Mouse (Mus musculus): ENCODE data around the gene Gm20388. TPM values are rescaled to one million over a fixed set of nuclear protein-coding genes. Genes with fewer than 3 reads are reported as not detected.
A peak's percentile ranks its signal among the peaks of the same experiment; 100 is the strongest.

Gene Gm20388
- polyA plus RNA-seq, 1 experiment from 2014 or later, result 8.3 TPM

DNA sequence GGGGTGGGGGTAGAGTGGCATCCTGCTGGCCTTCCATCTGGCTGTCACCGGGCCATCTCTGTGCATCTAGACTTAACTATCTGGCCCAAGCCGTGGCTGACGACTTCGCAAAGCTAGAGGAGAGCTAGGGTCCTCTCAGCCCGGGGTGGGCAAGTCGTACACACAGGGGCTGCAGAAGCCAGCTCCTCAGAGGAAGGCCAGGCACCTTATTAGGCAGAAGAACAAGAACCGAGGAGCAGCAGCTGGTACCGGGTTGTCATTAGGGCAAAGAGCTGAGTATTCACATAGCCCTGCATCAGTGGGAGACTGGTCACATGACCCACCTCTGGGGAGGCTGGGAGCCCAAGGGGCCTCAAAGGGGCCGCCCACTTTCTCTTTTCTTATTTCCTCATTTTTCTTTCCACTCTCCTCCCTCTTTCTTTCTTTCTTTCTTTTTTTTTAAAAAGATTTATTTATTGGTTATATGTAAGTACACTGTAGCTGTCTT lies 1788.0 kb downstream of the Gm20388 start:
- H3K27ac ChIP-seq (ENCODE audit: low read depth), result peak overlapping the region; percentile 44; the same call in 1 of the 2 replicates
- peak overlapping the region; percentile 13; the same call in 1 of the 2 replicates for H3K4me3 ChIP-seq (ENCODE audit: low read depth, low read length)
- DNase-seq (ENCODE audit: low spot score) (peak; percentile 64), ATAC-seq (replicated peaks; ENCODE audit: low FRiP score, low TSS enrichment, low read depth) (0 out of 2 replicates have a peak, but pooled peaks have one; percentile 16)
- no peaks in the 10 kb centered on the region for H3K27me3 ChIP-seq (replicated peaks; ENCODE audit: control insufficient read depth, insufficient read depth, low read length)
- no peak overlapping the region for H3K9ac ChIP-seq (ENCODE audit: low read length)
- no peaks in the 10 kb centered on the region for H3K9me3 ChIP-seq (ENCODE audit: control insufficient read depth, low read length)
- 10% methylated on average over 9 of the region's 9 CpGs for WGBS
- H3K4me2 ChIP-seq (ENCODE audit: low read length), result peak overlapping the region; percentile 47
- H3K4me1 ChIP-seq (replicated peaks; ENCODE audit: control insufficient read depth, insufficient read depth, low read length), result peaks cover 13% of the 10 kb centered on the region
- no peaks in the 10 kb centered on the region for H3K36me3 ChIP-seq (ENCODE audit: control insufficient read depth, insufficient read depth, low read length)

DNA sequence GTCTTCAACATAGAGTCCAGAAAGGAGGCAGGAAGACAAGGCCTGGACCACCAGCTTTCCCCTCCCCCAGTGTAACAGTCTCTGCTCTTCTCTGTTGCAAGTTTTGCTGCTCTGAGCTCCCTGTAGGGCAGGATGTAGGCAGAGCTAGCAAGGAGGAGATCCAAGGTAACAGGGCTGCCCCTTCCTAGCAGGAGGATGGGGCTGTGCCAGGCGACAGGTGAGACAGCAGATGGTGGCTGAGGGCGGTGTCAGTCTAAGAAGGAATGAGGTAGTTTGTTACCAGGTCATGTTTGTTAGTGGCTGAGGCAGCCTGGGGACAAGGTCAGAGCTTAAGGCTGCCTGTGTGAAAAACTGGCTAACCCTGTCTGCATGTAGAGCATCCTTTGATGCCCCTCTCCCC lies 1789.3 kb downstream of the Gm20388 start:
- 86% methylated on average over 2 of the region's 2 CpGs for WGBS
- no peak overlapping the region for H3K4me2 ChIP-seq (ENCODE audit: low read length)
- no peak overlapping the region for H3K9ac ChIP-seq (ENCODE audit: low read length)
- H3K4me3 ChIP-seq (ENCODE audit: low read depth, low read length), result no peak overlapping the region
- H3K36me3 ChIP-seq (ENCODE audit: control insufficient read depth, insufficient read depth, low read length), result no peaks in the 10 kb centered on the region
- DNase-seq (ENCODE audit: low spot score), result no peak
- ATAC-seq (replicated peaks; ENCODE audit: low FRiP score, low TSS enrichment, low read depth), result no peak
- no peaks in the 10 kb centered on the region for H3K27me3 ChIP-seq (replicated peaks; ENCODE audit: control insufficient read depth, insufficient read depth, low read length)
- H3K4me1 ChIP-seq (replicated peaks; ENCODE audit: control insufficient read depth, insufficient read depth, low read length), result peaks cover 13% of the 10 kb centered on the region
- no peaks in the 10 kb centered on the region for H3K9me3 ChIP-seq (ENCODE audit: control insufficient read depth, low read length)
- H3K27ac ChIP-seq (ENCODE audit: low read depth), result no peak overlapping the region

DNA sequence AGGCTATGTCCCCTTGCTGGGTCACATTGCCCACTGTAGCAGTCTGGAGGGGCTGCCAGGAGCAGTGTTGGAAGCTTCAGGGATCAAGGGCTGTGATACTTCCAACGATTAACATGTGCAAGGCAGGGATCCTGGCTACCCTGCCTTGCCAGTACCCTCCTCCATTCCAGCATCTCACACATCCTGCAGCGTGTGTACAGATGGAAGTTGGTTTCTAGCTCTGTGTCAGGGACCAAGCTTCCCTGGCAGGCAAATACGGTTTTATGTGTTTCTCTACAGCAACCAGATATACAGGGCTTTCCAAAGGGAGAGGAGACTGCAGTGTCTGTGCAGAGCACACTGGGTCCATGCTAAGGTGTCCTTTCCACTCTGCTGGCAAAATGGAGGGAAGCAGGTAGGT lies 1794.5 kb downstream of the Gm20388 start:
- Histone ChIP-seq H3K4me1 (replicated peaks; ENCODE audit: control insufficient read depth, insufficient read depth, low read length) (no peaks in the 10 kb centered on the region), H3K9ac (ENCODE audit: low read length) (no peak overlapping the region), H3K4me3 (ENCODE audit: low read depth, low read length) (no peak overlapping the region), H3K9me3 (ENCODE audit: control insufficient read depth, low read length) (no peaks in the 10 kb centered on the region), H3K4me2 (ENCODE audit: low read length) (no peak overlapping the region), H3K27ac (ENCODE audit: low read depth) (no peak overlapping the region), H3K27me3 (replicated peaks; ENCODE audit: control insufficient read depth, insufficient read depth, low read length) (no peaks in the 10 kb centered on the region), H3K36me3 (ENCODE audit: control insufficient read depth, insufficient read depth, low read length) (no peaks in the 10 kb centered on the region)
- ATAC-seq (replicated peaks; ENCODE audit: low FRiP score, low TSS enrichment, low read depth) (no peak), DNase-seq (ENCODE audit: low spot score) (no peak)
- 52% methylated on average over 3 of the region's 3 CpGs for WGBS

DNA sequence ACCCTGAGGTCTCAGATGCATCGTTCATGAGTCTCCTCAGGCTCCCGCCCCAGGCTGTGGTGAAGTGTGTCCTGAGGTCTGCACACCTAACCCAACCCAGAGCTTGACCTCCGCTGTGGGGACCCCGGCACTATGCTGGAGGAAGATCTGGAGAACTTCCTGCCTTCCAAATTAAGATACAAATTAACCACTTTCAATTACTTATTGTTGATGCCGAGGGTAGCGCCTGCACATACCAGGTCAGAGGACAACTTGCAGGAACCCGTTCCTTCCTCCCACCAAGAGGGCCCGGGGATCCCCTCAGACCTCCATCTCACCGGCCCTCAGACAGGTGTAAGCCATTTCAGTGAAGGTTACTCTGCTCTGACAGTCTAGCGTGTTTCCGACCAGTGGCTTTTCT lies 1796.3 kb downstream of the Gm20388 start:
- Histone ChIP-seq H3K4me3 (ENCODE audit: low read depth, low read length) (no peak overlapping the region), H3K9me3 (ENCODE audit: control insufficient read depth, low read length) (no peaks in the 10 kb centered on the region)
- 83% methylated on average over 11 of the region's 11 CpGs for WGBS

DNA sequence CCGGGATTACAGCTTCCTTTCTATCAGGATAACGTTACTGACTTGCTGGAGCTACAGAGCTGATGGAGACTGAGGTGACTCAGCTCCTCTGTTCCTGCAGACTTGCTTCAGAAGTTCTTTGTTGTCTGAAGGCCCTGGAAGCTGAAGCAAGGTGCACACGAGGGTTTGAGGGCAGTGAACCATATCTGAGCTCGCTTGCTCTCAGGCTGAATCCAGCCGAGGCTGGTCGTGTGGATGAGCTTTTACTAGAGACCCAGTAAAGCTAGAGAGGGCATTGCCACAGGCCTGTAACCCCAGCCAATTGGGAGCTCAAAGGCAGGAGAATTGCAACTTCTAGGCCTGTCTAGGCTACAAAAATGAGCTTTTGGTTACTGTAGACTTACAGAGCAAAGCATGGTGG lies 1797.8 kb downstream of the Gm20388 start:
- H3K9me3 ChIP-seq (ENCODE audit: control insufficient read depth, low read length), result no peaks in the 10 kb centered on the region
- ATAC-seq (replicated peaks; ENCODE audit: low FRiP score, low TSS enrichment, low read depth), result no peak
- H3K9ac ChIP-seq (ENCODE audit: low read length), result no peak overlapping the region
- 68% methylated on average over 6 of the region's 6 CpGs for WGBS
- no peak overlapping the region for H3K27ac ChIP-seq (ENCODE audit: low read depth)
- no peak overlapping the region for H3K4me3 ChIP-seq (ENCODE audit: low read depth, low read length)
- H3K27me3 ChIP-seq (replicated peaks; ENCODE audit: control insufficient read depth, insufficient read depth, low read length), result no peaks in the 10 kb centered on the region
- DNase-seq (ENCODE audit: low spot score), result no peak
- H3K4me1 ChIP-seq (replicated peaks; ENCODE audit: control insufficient read depth, insufficient read depth, low read length), result no peaks in the 10 kb centered on the region
- H3K4me2 ChIP-seq (ENCODE audit: low read length), result no peak overlapping the region
- H3K36me3 ChIP-seq (ENCODE audit: control insufficient read depth, insufficient read depth, low read length), result no peaks in the 10 kb centered on the region

More for the DNA sequence above, 1796.3 kb downstream of the Gm20388 start:
- Histone ChIP-seq H3K9ac (ENCODE audit: low read length) (no peak overlapping the region), H3K36me3 (ENCODE audit: control insufficient read depth, insufficient read depth, low read length) (no peaks in the 10 kb centered on the region), H3K4me1 (replicated peaks; ENCODE audit: control insufficient read depth, insufficient read depth, low read length) (no peaks in the 10 kb centered on the region), H3K4me2 (ENCODE audit: low read length) (no peak overlapping the region), H3K27ac (ENCODE audit: low read depth) (no peak overlapping the region), H3K27me3 (replicated peaks; ENCODE audit: control insufficient read depth, insufficient read depth, low read length) (no peaks in the 10 kb centered on the region)
- ATAC-seq (replicated peaks; ENCODE audit: low FRiP score, low TSS enrichment, low read depth), result no peak
- no peak for DNase-seq (ENCODE audit: low spot score)

DNA sequence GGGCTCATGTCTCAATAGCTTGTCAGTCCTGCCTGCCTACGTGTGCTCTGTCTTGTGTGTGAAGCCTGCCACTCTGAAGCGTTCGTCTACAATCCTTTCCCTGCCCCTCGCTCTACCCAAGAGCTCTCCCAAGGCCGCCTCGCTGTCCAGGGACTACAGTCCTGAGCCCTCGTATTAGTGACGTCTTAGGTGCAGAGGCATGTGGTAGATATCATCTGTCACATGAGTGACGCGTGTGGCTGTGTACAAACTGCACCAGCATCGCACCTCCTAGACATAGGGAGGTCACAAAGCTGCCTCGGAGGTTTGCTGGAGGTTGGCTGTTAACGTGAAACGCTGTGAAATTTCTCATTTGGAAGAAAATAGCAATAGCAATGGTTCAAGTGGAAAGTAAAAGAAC lies 1806.9 kb downstream of the Gm20388 start:
- no peak overlapping the region for H3K4me3 ChIP-seq (ENCODE audit: low read depth, low read length)
- WGBS, result 49% methylated on average over 14 of the region's 14 CpGs
- H3K4me1 ChIP-seq (replicated peaks; ENCODE audit: control insufficient read depth, insufficient read depth, low read length), result 0 out of 2 replicates have a peak, but pooled peaks cover 3% of the 10 kb centered on the region
- H3K9ac ChIP-seq (ENCODE audit: low read length), result no peak overlapping the region
- no peak for ATAC-seq (replicated peaks; ENCODE audit: low FRiP score, low TSS enrichment, low read depth)
- H3K27me3 ChIP-seq (replicated peaks; ENCODE audit: control insufficient read depth, insufficient read depth, low read length), result 0 out of 2 replicates have a peak, but pooled peaks cover 4% of the 10 kb centered on the region
- no peaks in the 10 kb centered on the region for H3K9me3 ChIP-seq (ENCODE audit: control insufficient read depth, low read length)
- H3K27ac ChIP-seq (ENCODE audit: low read depth), result no peak overlapping the region
- DNase-seq (ENCODE audit: low spot score), result no peak
- H3K36me3 ChIP-seq (ENCODE audit: control insufficient read depth, insufficient read depth, low read length), result no peaks in the 10 kb centered on the region
- peak overlapping the region; percentile 26; the same call in 1 of the 2 replicates for H3K4me2 ChIP-seq (ENCODE audit: low read length)

DNA sequence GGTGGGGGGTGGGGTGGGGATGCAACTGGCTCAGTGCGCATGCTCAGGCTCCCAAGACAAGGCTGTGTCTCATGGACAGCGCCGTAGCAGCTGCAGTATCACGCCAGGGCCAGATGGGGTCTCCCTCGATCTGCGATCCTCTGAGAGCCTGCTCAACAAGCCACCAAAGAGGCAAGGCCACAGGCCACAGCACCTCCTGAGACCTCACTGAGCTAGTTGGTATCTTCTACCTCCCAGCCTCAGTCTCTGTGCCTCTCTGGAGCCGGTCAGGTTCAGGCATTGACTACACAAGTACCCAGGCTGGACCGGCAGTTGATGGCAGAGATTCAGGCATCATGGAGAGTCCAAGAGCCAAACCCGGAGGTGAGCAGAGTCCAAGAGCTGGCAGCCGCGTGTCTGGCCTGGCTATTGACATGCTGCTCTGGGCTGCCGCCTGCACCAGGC lies 1807.4 kb downstream of the Gm20388 start:
- H3K27me3 ChIP-seq (replicated peaks; ENCODE audit: control insufficient read depth, insufficient read depth, low read length), result 0 out of 2 replicates have a peak, but pooled peaks cover 4% of the 10 kb centered on the region
- no peak overlapping the region for H3K9ac ChIP-seq (ENCODE audit: low read length)
- H3K4me2 ChIP-seq (ENCODE audit: low read length), result peak overlapping the region; percentile 26; the same call in 1 of the 2 replicates
- WGBS, result 32% methylated on average over 12 of the region's 12 CpGs
- H3K9me3 ChIP-seq (ENCODE audit: control insufficient read depth, low read length), result no peaks in the 10 kb centered on the region
- DNase-seq (ENCODE audit: low spot score), result peak; percentile 89
- ATAC-seq (replicated peaks; ENCODE audit: low FRiP score, low TSS enrichment, low read depth), result peak; percentile 57
- H3K4me3 ChIP-seq (ENCODE audit: low read depth, low read length), result no peak overlapping the region
- H3K27ac ChIP-seq (ENCODE audit: low read depth), result no peak overlapping the region
- H3K36me3 ChIP-seq (ENCODE audit: control insufficient read depth, insufficient read depth, low read length), result no peaks in the 10 kb centered on the region
- H3K4me1 ChIP-seq (replicated peaks; ENCODE audit: control insufficient read depth, insufficient read depth, low read length), result 0 out of 2 replicates have a peak, but pooled peaks cover 3% of the 10 kb centered on the region

DNA sequence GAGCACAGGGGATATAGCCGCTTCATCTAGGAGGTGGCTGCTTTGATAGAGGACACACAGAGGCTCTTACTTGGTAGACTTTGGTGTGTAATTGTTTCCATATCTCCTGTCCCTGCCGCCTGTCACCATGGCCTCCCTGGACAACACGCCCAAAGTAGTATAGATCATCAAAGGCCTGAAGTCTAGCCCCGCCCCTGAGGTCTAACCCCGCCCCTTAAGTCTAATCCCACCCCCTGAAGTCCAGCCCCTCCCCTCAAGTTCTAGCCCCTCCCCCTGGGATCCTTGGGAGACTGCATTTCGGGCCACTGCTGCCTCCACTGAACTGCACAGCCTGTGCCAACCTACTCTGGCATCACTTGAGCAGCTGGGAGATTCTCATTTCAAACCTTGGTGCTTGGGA lies 1808.3 kb downstream of the Gm20388 start:
- Histone ChIP-seq H3K4me1 (replicated peaks; ENCODE audit: control insufficient read depth, insufficient read depth, low read length) (0 out of 2 replicates have a peak, but pooled peaks cover 3% of the 10 kb centered on the region), H3K4me2 (ENCODE audit: low read length) (no peak overlapping the region), H3K4me3 (ENCODE audit: low read depth, low read length) (no peak overlapping the region), H3K27me3 (replicated peaks; ENCODE audit: control insufficient read depth, insufficient read depth, low read length) (0 out of 2 replicates have a peak, but pooled peaks cover 4% of the 10 kb centered on the region), H3K27ac (ENCODE audit: low read depth) (no peak overlapping the region), H3K36me3 (ENCODE audit: control insufficient read depth, insufficient read depth, low read length) (no peaks in the 10 kb centered on the region), H3K9me3 (ENCODE audit: control insufficient read depth, low read length) (no peaks in the 10 kb centered on the region), H3K9ac (ENCODE audit: low read length) (no peak overlapping the region)
- DNase-seq (ENCODE audit: low spot score), result no peak
- ATAC-seq (replicated peaks; ENCODE audit: low FRiP score, low TSS enrichment, low read depth), result no peak
- WGBS, result 51% methylated on average over 6 of the region's 6 CpGs

DNA sequence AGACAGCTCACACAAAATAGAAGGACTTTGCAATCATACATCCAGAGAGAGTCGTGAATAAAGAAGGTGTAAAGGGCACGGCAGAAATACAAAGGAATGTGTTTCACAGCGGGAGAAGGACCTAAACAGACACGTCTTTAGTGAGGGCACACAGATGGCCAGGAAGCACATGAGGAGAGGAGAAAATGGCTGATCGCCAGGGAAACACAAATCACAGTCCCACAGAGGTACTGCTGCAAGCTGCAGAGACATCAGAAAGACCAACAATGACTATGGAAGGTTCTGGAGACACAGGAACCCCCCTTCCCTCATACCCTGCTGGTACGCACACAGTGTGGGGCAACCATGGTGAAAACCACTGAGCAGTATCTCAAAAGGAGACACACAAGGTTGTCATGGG lies 1810.4 kb downstream of the Gm20388 start:
- DNase-seq (ENCODE audit: low spot score) (no peak), ATAC-seq (replicated peaks; ENCODE audit: low FRiP score, low TSS enrichment, low read depth) (no peak)
- no peaks in the 10 kb centered on the region for H3K9me3 ChIP-seq (ENCODE audit: control insufficient read depth, low read length)
- H3K4me2 ChIP-seq (ENCODE audit: low read length), result no peak overlapping the region
- H3K4me1 ChIP-seq (replicated peaks; ENCODE audit: control insufficient read depth, insufficient read depth, low read length), result 0 out of 2 replicates have a peak, but pooled peaks cover 3% of the 10 kb centered on the region
- H3K27ac ChIP-seq (ENCODE audit: low read depth), result no peak overlapping the region
- H3K4me3 ChIP-seq (ENCODE audit: low read depth, low read length), result no peak overlapping the region
- H3K27me3 ChIP-seq (replicated peaks; ENCODE audit: control insufficient read depth, insufficient read depth, low read length), result no peaks in the 10 kb centered on the region
- no peaks in the 10 kb centered on the region for H3K36me3 ChIP-seq (ENCODE audit: control insufficient read depth, insufficient read depth, low read length)
- H3K9ac ChIP-seq (ENCODE audit: low read length), result no peak overlapping the region
- WGBS, result 46% methylated on average over 6 of the region's 6 CpGs
